Mouse (Mus musculus): ENCODE results near the gene Col5a2.

The Col5a2 gene

GRCm38 (mm10) chr1:45423915-45424314, 79.2 kb downstream of the Col5a2 start:
- no peak for DNase-seq

- no peak for DNase-seq
Measured at GRCm38 (mm10) chr1:45420554-45420953, 82.5 kb downstream of the Col5a2 start.

- DNase-seq, result no peak
Measured at GRCm38 (mm10) chr1:45419858-45420257, 83.2 kb downstream of the Col5a2 start.

- peak; percentile 2 to 10 for DNase-seq
Measured at GRCm38 (mm10) chr1:45381866-45382265, 121.2 kb downstream of the Col5a2 start.

- DNase-seq, result no peak
Measured at GRCm38 (mm10) chr1:45379992-45380690, 122.9 kb downstream of the Col5a2 start.

GRCm38 (mm10) chr1:45365427-45365826, 137.7 kb downstream of the Col5a2 start:
- DNase-seq, result no peak

- DNase-seq, result no peak
Measured at GRCm38 (mm10) chr1:45363274-45363673, 139.8 kb downstream of the Col5a2 start.

GRCm38 (mm10) chr1:45359673-45360072, 143.4 kb downstream of the Col5a2 start:
- DNase-seq, result no peak

- no peak for DNase-seq
Measured at GRCm38 (mm10) chr1:45359147-45359546, 143.9 kb downstream of the Col5a2 start.

GRCm38 (mm10) chr1:45358020-45358419, 145.1 kb downstream of the Col5a2 start:
- no peak for DNase-seq

- no peak for DNase-seq
Measured at GRCm38 (mm10) chr1:45355944-45356343, 147.1 kb downstream of the Col5a2 start.

GRCm38 (mm10) chr1:45329149-45329548, 173.9 kb downstream of the Col5a2 start:
- DNase-seq, result no peak

Data from cerebellum, postnatal 10 days (tissue).